Mouse (Mus musculus): ENCODE data around the gene Hk3.

GRCm38 (mm10) chr13:54957281-54957680 lies 63.9 kb downstream of the Hk3 start:
- TF ChIP-seq POLR2A (IDR thresholded peaks at IDR 0.05; ENCODE audit: insufficient read depth, low read length): no peak
- no peak for TF ChIP-seq CTCF (IDR thresholded peaks at IDR 0.05; ENCODE audit: low read depth, low read length)
- TF ChIP-seq EP300 (IDR thresholded peaks at IDR 0.05; ENCODE audit: insufficient read depth, low read depth, low read length): no peak
